Mouse (Mus musculus): Measurements from ENCODE around the gene Src. TPM values are rescaled to one million over a fixed set of nuclear protein-coding genes. Genes with fewer than 3 reads are reported as not detected.
"Not testable (repeated sequence)": the region's sequence is repeated elsewhere in the genome, so short reads cannot be mapped to it uniquely, and the experiment has no call there.

The Src gene
- 82.0 and 91.2 TPM in 2 replicates for polyA plus RNA-seq (2012; rRNA removed)

DNA sequence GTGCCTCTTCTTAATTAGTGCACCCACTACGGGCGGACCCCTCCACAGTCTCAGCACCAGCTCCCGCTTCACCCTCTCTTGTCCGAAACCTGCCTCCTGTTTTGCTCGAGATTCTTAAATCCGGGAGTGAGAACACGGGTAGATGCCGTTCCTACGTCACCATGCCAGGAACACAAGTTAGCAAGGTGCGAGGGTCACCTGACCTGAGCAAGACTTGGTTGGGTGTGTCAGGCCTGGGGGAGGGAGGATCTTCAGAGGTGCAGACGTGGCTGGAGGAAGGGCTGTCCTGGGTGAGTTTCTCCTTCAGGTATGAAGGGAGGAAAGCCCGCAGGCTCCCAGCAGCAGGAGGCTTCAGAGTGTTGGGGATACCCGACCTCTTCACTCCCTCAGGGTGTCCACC, at the start of gene Src:
Gene Src (plus strand): TSS at position 239 of the 400 bp plus-strand sequence.
- DNase-seq (ENCODE audit: extremely low spot score in 1 of 2, low spot score in 1 of 2) = no peak

DNA sequence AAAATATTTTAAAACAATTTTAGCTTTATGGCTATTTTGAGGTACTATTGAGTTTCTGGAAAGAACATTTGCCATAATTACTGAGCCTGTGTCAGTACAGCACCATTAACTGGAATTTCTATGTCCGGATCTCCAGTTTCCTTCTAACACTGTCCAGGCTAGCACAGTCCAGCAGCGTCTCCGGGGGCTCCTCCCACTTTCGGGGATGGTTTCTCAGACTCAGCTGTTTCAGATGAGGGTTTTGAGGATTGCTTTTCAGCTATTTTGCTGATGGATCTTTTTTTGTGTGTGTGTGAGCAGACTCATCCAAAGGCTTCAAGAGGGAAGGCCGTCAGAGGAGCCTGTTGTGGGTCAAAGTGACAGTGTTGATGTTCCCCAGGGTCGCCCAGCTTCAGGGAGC, 46.5 kb upstream of the Src start:
- no peak for DNase-seq (ENCODE audit: extremely low spot score in 1 of 2, low spot score in 1 of 2)

DNA sequence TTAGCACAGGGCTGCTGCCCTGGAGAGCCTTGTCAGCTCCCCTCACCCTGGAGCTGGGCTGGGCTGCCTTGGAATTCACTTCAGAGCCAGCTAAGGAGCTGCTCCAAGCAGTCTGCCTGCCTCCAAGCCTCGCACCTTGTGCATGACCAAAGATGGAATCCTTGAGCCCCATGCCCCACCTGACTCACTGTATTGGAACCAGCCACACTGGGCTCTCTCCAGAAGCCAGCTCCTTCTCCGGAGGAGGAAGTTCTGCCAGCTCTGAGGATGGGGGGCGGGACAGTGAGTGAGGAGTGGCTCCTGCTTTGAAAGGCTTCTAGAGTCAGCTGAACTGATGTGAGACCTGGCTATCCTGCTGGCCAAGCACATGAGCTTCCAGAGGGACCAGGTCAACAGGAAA, 44.6 kb upstream of the Src start:
- DNase-seq (ENCODE audit: extremely low spot score in 1 of 2, low spot score in 1 of 2) = no peak

DNA sequence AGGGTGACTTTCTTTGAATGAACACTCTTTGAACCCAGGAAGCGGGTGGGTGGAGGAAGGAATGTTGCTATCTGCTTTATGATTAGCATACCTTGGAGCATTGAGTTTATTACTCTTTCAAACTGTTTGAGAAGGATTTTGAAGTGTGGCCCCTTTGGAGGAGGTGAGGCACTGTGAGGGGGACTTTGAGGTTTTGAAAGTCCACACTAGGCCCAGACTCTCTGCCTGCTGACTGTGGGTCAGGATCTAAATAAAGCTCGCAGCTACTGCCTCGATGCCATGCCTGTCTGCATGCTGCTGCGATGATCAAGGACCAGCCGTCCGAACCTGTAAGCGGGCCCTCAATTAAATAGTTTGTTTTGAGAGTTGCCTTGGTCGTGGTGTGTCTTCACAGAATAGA, 43.2 kb upstream of the Src start:
- no peak for DNase-seq (ENCODE audit: extremely low spot score in 1 of 2, low spot score in 1 of 2)

DNA sequence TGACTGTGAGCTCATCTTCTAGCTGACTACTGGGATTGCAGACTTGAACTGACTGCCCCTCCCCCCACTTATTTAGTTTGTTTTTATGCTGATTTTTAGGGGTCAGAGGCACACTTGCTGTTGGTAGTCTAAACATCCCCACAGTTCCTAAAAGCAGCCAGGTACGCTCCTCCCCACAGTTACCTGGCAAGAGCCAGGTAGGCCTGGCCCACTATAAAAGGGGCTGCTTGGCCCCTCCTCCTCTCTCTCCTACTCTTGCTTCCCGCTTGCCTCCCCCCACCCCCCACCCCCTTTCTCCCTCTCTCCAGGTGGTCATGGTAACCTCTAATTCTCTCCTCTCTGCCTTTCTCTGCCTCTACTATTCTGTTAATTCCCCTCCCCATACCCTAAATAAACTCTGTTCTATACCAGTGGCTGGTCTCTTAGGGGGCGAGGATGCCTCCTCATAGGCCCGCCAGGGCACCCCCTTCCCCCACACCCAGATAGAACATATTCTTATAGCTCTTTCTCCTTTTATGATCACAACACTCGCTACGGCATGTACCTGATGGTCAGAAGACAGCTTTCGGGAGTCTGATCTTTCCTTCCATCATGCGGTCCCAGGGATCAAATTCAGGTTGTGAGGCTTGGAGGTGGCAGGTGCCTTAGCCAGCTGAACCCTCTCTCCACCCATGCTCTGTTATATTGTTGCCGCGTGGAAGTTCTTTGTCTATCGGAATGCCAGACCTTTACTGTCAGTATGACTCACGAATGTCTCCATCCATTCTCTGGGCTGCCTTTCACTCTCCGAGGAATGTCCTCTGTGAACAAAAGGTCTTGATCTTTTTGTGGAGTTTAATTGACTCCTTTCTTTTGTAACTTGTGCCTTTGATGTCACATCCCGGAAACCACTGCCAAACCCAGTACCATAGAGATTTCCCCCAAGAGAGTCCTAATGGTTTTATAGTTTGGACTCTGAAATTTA, 42.2 kb upstream of the Src start:
- DNase-seq (ENCODE audit: extremely low spot score in 1 of 2, low spot score in 1 of 2) = no peak

DNA sequence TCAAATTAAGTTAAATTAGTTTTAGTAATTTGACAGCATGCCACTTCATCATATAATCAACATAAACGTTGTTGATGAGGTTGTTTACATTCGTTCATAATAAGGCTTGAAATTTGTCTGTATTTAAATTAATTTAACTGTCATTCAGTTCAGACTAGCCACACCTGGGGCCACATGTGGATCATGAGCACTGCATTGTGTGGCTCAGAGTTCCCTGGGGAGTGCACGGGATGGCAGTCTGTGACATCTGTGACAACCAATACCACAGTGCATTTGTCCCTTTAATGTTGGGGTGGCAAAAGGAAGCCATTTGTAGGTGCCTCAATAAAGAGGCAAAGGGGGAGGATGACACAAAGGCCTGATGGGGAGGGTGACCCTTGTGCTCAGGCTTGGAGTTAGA, 41.2 kb upstream of the Src start:
- no peak for DNase-seq (ENCODE audit: extremely low spot score in 1 of 2, low spot score in 1 of 2)

DNA sequence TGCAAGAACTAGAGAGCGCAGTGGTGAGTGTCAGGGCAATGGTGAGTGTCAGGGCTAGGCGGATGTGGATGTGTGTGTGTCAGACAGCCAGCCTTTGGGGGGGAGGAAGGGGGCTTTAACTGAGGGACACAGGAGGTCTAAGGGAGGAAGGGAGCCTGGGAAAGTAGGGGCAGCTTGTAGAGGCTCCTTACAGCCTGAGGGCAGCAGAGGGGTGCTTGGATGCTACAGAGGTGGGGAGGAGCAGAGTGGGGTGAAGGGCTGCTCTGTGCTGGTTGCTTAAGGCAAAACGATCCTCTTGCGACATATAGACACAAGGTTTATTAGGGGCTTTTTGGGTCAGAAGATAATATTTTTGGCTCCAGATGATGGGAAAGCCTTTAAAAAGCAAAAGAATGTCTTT, 33.4 kb upstream of the Src start:
- no peak for DNase-seq (ENCODE audit: extremely low spot score in 1 of 2, low spot score in 1 of 2)

DNA sequence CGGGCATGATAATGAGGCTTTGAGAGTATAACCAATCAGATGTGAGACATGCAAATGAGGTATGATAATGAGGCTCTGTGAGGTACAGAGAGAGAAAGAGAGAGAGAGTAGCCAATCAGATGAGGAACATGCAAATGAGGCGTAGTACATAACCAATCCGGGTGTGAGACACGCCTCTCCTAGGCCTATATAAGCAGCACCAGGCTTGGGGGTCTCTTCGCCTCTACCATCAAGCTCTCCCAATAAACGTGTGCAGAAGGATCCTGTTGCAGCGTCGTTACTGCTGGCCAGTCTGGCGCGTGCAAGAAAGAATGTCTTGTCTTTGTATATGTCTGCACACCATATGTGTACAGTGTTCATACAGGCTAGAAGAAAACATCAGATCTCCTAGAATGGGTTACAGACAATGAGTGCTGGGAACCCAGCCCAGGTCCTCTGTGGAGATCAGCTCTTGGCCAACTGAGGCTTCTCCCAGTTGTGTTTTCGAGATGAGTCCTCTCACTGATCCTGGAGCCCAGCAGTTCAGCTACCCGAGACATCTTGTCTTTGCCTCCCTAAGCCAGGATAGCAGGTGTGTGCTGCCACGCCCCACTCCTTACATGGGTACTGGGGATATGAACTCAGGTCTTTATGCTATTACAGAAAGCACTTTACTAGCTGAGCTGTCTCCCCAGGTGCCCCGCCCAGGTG, 29.2 kb upstream of the Src start:
- not testable (repeated sequence) for DNase-seq (ENCODE audit: extremely low spot score in 1 of 2, low spot score in 1 of 2)

DNA sequence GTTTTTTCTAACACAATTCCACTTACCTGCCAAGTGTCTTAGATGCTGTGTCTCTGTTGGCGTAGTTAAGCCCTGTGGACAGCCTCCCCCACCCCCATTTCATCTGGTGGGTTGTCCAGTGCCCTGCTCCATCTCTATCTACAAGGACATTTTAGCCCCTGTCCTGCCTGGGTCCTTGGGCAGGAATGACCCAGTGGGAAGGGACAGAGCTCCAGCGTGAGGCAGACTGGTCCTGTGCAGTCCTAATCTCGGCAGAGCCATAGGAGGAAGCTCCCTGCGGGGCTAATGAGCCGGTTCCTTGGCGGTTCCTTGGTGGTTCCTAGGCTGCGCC, 28.7 kb upstream of the Src start:
- no peak for DNase-seq (ENCODE audit: extremely low spot score in 1 of 2, low spot score in 1 of 2)

DNA sequence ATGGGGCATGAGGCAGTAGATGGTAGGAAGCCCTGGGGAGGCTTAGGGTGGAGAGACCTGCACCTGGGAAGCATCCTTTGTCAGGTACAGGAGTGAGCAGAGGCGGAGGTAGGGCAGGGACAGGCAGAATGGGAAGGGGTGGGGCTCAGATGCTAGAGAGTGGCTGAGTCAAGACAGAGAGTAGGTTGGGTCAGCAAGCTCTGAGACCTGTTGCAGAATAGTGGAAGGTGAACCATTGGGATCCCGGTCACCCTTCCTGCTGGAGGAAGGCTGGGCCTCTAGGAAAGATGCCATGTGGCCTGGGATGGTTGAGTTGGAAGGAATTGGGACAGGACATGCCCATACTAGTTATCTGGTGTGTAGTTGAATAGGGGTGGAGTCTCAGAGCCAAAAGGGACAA, 25.9 kb upstream of the Src start:
- DNase-seq (ENCODE audit: extremely low spot score in 1 of 2, low spot score in 1 of 2) = no peak

DNA sequence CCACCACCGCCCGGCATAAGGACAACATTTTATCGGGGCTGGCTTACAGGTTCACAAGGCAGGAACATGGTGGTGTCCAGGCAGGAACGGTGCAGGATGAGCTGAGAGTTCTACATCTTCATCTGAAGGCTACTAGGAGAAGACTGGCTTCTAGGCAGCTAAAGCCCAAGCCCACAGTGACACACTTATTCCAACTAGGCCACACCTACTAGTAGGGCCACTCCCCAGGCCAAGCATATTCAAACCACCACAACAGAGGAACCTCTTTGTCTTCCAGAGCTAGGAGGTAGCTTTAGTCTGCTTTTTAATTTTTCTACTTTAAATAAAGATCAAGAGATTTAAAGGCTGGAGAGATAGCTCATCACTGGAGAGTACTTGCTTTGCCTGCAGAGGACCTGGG, 24.7 kb upstream of the Src start:
- no peak for DNase-seq (ENCODE audit: extremely low spot score in 1 of 2, low spot score in 1 of 2)

DNA sequence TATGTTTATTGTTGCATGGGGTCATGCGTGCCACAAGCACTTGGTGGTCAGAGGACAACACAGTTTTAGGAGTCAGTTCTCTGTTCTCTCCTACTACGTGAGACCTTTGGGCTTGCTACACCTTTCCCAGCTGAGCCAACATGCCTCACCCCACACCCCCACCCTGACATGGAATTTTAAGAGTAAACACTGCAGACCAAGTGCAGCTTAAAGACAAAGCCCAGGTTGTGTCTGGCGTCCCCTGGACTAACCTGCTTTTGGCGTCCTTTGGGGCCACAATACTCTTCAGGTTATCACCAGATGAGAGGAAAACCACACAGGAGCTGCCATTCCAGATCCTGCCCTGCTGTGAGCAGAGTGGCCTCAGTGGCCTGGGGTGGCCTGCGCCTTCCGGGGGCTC, 23.4 kb upstream of the Src start:
- no peak for DNase-seq (ENCODE audit: extremely low spot score in 1 of 2, low spot score in 1 of 2)

DNA sequence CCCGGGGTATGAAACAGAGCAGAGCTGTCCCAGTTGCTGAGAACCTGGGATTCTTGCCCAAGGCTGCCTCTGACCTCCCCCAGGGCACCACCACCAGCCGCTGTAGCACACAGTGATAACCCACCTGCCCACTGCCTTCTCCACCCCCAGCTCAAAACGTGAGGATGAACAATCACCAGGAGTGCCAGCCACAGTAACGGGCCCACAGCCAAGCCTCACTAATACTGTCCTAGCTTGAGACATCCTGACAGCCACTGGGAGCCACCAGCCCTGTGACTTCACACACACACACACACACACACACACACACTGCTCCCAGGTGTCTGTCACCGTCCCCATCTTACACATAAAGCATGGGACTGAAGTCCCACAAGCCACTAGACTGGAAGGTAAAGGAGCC, 22.9 kb upstream of the Src start:
- DNase-seq (ENCODE audit: extremely low spot score in 1 of 2, low spot score in 1 of 2) = no peak

DNA sequence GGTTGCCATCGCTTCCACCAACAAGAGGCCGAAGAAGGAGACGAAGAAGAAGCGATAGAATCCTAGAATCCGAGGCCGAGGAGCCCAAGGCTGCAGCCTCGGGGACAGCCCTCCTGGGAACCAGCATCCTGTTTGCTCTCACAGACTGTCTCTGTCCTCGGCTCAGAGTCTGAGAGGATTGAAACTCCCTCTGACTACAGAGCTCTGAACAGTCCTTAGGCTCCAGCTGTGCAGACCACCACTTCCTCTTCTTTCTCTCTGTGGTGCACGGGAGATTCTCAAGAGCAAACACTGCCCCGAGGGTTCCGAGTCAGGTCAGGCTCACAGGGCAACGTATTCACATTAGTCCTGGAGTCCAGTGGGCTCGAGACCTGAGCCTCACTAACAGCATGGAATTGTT, 22.3 kb upstream of the Src start:
- no peak for DNase-seq (ENCODE audit: extremely low spot score in 1 of 2, low spot score in 1 of 2)

DNA sequence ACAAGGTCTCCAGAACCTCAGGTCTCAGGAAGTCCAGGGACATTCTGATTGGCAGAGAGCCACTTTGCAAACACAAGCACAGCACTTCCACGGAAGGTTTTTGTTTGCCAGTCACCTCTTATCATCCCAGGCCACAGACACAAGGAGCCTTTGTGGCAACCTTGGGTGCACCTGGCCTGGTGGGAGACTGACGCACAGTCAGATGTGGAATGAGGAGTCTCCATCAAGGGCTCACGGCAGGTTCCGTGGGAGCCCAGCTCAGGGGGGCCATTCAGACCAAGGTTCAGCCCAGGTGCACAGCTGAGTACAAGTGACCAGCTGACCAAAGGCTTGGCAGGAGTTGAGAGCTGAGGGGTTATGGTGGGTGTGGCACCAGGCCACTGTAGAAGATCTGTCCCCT, 20.9 kb upstream of the Src start:
- DNase-seq (ENCODE audit: extremely low spot score in 1 of 2, low spot score in 1 of 2) = no peak

DNA sequence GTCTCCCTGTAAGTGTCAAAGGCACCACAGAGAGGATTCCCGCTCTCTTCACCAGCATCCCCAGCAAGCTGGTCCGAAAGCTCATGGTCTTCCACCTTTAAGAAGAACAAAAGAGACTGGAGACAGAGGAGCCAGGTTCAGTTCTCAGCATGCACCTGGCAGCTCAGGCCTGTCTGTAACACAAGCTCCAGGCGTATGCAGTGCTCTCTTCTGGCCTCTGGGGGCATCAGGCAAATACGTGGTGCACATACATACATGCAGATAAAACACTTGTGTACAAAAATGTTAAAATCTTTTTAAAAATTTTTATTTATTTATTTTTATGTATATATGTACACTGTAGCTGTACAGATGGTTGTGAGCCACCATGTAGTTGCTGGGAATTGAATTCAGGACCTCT, 19.7 kb upstream of the Src start:
- no peak for DNase-seq (ENCODE audit: extremely low spot score in 1 of 2, low spot score in 1 of 2)

DNA sequence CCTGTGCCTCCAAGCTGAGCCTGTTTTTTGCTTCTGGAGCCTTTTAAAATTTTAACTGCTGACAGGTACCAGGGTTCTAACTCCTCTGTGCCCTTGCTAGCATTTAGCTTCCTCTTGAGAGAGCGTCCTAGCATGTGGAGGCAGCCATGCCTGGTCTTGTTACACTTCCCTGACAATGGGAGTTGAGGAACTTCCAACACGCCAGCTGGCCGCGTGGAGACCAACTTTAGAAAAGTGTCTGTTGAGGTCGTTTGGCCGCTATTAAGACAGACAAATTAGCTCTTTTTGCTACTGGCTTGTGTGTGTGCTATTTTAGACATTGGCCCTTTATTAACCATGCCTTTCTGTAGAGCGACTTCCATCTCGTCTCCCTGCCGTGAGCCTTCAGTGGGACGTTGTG, 18.4 kb upstream of the Src start:
- DNase-seq (ENCODE audit: extremely low spot score in 1 of 2, low spot score in 1 of 2) = no peak

DNA sequence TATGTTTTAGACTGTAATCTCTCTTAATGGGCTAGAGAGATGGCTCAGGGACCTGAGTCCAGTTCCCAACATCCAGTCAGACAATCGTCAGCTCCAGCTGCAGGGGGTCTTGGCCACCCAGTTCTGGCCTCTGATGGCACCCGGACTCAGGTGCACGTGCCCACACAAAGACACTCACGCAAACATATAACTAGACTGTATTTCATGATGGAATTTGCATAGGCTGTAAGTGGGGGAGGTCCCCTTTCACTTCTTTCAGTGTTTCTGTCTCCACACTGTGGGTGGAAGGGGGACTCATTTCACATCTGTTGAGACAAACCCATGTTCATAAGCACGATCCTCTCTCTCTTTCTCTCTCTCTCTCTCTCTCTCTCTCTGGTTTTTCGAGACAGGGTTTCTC, 17.8 kb upstream of the Src start:
- no peak for DNase-seq (ENCODE audit: extremely low spot score in 1 of 2, low spot score in 1 of 2)

DNA sequence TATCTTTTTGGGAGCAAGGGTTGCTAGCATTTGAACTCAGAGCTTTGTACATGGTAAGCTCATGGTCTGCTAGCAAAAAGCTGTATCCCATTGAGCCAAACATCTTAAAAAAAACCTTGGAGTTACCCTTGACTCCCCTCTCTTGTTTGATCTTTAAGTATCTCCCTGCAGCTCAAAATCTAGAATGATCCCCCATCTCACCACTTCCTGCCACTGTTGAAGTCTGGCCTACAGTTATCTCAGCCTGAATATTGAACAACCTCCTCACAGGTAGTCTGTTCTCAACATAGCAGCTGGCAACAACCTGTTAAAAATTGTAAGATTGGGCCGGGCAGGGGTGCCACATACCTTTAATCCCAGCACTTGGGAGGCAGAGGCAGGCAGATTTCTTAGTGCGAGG, 17.0 kb upstream of the Src start:
- no peak for DNase-seq (ENCODE audit: extremely low spot score in 1 of 2, low spot score in 1 of 2)

DNA sequence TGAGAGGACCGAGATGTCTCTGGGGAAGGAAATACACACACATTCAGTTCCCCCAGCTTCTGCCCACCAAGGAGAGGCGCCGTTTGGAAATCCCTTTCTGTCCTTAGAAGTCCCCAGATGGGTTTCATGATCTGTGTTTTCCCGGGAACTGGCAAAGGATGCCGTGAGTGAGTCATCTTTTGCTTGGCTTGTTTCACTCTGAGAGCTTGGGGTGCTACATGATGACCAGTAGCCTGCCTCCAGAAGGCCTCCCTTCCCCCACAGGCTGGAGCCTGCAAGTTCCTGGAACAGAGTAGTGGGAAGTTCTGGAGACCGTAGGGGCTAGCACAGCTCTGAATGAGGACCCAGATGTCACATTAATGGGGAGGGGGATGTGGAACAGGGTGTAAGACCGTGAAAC, 10.6 kb upstream of the Src start:
- peak in 1 of 2 experiments; percentile 52 for DNase-seq (ENCODE audit: extremely low spot score in 1 of 2, low spot score in 1 of 2)

DNA sequence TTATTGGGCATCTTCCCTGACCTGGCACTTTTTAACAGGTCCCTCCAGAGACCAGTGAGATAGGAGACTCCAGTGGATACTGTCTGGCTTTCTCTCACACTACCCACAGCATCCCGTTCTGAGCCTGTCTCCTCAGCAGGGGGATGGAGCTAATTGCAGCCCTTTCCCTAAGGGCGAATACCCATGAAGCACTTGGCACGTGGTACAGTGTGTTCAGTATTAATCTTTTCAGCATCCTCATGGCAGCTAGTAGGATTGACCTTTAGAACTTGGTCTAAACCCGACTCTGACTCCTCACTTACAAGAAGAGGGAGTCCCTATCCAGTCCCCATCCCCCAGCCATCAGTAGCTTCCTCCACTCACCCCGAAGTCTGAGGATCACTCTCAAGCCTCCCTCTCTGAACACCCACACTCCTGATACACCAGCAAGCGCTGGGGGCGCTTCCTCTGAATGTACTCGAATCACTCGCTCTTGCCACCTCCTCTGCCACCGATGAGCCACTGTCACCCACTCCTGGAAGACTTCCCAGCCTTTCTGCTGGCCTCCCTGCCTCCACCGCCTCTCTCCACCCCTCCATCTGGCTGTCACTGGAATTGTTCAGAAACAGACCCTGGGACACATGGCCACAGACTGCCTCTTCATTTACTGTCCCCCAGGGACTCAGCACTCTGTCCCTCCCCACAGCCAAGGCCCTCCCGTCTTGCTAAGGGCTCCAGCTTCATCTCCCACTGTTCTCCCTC, 8.3 kb upstream of the Src start:
- DNase-seq (ENCODE audit: extremely low spot score in 1 of 2, low spot score in 1 of 2) = peak; percentile 70 to 88
